Mouse (Mus musculus) G1E (cell line): ENCODE measurements around the gene Ugcg.

ENCODE experiments used
- CTCF ChIP-seq: IDR thresholded peaks from 2 replicates; pipeline ENCODE4 v1.5.1; 2012; ENCODE audit warnings: low read depth, low read length, inconsistent platforms, mixed read lengths
- GATA1 ChIP-seq: IDR thresholded peaks from 2 replicates; pipeline ENCODE4 v1.6.1; 2012; ENCODE audit warnings: borderline replicate concordance, low read length, inconsistent platforms, mixed read lengths
- POLR2AphosphoS5 ChIP-seq: IDR thresholded peaks from 2 replicates; pipeline ENCODE4 v1.6.1; 2012; ENCODE audit warnings: low read depth, low read length, inconsistent platforms; ENCODE audit not compliant: insufficient replicate concordance

GRCm38 (mm10) chr4:59255988-59256387, 66.9 kb downstream of the Ugcg start:
- no peak for TF ChIP-seq POLR2AphosphoS5
- TF ChIP-seq CTCF: no peak
- TF ChIP-seq GATA1: no peak
